Mouse (Mus musculus) yolk sac, embryonic 10.5 days (tissue): Measurements from ENCODE around the gene Rgl2.

ENCODE experiments used
- DNase-seq: peaks from one replicate; pipeline ENCODE4 v3.0.0-alpha.2; 2017; ENCODE audit warnings: low spot score

The Rgl2 gene

DNA sequence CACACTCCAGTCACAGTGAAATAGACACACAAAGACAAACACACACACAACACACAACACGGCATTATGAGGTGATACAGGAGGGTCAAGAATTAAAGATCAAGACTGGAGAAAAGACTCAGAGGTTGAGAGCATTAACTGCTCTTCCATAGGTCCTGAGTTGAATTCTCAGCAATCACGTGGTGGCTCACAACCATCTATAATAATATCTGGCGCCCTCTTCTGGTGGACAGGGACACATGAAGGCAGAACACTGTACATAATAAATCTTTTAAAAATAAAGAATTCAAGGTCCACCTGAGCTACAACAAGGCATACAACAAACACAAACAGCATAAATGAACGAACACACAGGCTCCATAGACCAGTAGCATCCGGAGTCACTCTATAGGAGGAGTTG is 39.6 kb downstream of the Rgl2 start:
- DNase-seq, result no peak

DNA sequence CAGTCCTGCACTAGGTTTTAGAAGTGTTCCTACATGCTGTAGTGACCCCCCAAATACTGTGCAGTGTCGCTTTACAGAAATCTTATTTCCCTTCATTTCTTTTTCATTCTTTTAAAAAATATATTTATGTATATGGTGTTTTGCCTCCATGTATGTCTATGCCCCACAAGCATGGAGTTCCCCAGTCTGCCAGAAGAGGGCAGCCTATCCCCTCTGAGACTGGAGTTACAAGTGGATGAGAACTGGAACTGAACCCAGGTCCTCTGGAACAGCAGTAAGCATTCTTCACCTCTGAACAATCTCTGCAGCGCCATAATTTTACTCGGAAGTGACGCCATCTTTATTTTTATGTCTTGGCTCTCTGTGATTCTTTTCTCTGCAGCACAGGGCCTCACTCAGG is 40.1 kb downstream of the Rgl2 start:
- no peak for DNase-seq

- peak; percentile 55 for DNase-seq
Observed at GRCm38 (mm10) chr17:33972691-33973090, 43.3 kb downstream of the Rgl2 start.

- no peak for DNase-seq
Observed at GRCm38 (mm10) chr17:33973572-33973971, 44.2 kb downstream of the Rgl2 start.

DNA sequence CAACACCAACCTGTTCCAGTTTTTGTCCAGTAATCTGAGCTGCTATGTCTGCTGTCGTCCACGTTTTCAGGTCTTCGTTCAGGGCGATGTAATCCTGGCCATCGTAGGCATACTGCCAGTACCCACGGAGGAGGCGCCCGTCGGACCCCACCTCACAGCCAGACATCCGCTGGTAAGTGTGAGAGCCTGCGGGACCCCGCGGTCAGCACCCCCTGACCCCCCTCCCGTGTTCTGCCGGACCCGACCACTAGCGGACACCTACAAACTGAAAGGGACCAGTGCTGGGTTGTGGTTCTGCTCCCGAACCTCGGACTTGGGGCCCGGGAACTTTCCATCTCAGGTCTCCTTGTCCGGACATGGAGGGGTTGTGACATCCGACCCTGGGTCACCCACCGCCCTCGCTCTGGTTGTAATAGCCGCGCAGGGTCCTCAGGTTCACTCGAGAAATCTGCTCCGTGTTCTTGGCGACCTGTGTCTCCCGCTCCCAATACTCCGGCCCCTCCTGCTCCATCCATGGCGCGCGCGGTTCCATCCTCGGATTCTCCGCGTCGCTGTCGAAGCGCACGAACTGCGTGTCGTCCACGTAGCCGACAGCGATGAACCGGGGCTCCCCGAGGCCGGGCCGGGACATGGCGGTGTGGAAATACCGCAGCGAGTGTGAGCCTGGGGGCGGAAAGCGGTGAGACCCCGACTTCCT is 48.7 kb downstream of the Rgl2 start:
- DNase-seq, result no peak

DNA sequence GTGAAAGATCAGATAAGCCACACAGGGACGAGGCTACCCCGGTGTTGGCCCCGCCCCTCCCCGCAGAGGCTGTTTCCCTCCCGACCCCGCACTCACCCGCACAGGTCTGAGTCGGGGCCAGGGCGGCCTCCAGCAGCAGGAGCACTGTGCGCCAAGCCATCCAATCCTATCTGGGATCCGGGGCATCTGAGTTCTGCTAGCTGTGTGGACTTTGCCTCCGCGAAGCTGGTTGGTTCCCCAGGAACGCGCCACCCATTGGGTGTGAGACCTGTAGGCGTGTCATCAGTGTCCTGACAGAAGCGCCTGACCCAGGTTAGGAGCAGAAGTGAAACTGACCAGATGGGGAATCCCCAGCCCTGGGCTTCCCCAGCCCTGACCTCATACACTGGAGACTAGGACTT is 49.3 kb downstream of the Rgl2 start:
- DNase-seq, result peak; percentile 90

DNA sequence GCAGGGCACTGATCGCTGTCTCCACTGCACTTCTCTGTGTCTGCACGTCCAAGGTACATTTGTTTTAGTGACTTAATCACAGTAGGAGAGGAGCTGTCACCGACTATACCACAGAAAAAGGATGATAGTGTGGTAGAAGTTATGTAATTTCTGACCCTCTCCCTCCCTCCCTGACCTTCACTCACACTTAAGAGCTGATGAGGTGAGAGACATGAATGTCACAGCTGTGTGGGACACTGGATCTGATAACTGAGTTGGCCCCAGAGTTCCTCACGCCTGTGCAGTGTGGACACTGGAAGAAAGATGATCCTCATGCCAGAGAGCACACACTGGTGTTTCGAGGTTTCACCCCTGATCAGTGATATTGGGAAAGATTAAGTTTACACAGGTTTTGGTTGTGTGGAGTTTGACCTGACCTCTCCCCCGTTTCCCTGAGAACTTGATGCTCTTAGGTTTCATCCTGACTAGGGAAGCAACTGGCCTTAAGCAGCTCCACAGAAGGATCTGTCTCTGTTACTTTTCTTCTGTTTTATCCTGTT is 50.2 kb downstream of the Rgl2 start:
- no peak for DNase-seq

DNA sequence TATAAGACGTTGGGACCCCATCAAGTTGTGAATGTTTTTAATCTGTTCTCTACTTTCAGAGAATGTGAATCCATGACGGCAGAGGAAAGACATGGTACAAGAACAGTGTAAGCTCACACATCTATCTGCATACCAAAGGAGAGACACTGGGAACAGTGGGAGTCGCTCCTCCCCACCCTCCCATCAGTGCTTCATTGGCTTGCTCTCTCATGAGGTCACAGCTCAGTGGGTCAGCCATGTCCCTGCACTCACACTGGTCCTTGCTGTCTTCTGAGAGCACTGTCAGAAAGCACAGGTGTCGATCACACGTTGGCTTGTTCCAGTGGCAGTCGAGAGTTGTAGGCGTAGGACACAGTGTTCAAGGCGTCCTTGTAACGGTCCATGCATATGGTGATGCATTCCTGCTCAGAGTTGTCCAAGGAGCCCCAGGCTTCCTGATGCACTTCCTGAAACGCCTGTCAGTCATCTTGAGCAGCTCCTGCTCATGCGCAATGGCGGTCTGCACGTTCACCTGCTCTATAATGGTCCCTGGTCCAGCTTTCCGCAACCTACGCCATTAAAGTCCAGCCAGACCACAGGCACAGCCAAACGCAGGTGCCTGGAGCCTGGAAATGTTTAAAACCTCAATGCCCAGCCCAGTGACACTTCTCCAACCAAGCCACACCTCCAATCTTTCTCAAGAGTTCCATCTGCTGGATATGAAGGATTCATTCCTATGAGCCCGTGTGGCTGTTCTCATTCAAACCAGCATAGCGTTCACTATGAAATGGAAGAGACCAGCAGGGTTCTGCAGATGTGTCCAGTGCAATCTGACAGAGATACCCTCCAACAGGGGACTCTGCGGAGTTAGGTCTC is 51.1 kb downstream of the Rgl2 start:
- DNase-seq, result no peak

DNA sequence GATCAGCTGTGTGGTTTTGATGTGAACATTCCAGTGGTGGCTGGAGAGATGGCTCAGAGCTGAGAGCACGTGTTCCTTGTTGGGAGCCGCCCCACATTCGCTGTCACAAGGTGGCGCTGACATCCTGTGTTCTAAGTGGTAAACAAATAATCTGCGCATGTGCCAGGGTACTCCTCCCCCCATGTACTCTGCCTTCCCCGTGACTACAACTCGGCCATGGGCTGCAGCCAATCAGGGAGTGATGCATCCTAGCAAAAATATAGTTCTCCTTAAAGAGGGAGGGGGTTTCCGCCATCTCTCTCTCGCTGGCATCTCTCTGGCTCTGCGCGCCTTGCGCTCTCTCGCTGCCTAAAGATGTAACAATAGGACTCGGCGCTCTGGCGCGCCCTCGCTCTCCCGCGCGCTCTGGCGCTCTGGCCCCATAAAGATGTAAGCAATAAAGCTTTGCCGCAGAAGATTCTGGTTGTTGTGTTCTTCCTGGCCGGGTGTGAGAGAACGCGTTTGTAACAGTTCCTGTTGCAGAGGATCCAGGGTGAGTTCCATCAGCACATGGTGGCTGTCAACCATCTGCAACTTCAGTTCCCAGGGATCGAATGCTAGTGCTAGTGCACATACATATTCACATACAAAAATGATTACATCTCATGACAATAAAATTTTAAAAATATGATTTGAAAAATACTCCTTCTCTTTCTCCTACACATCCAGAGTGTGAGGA is 52.0 kb downstream of the Rgl2 start:
- peak; percentile 92 for DNase-seq

GRCm38 (mm10) chr17:33982136-33982535 is 52.8 kb downstream of the Rgl2 start:
- DNase-seq, result peak; percentile 35
